Mouse (Mus musculus) myocyte (in vitro differentiated cells): ENCODE measurements around the gene Gprc5c. TPM values are rescaled to one million over a fixed set of nuclear protein-coding genes. Genes with fewer than 3 reads are reported as not detected.

ENCODE experiments used
- H3K27me3 ChIP-seq: one replicate; pipeline ENCODE4 v1.6.1; 2011; ENCODE audit not compliant: control insufficient read depth, insufficient read depth, insufficient read length
- H3K36me3 ChIP-seq: one replicate; pipeline ENCODE4 v1.6.1; 2011; ENCODE audit not compliant: control insufficient read depth, insufficient read depth
- H3K4me2 ChIP-seq: one replicate; pipeline ENCODE4 v1.6.1; 2011; ENCODE audit warnings: low read depth, control low read depth
- H3K4me3 ChIP-seq: one replicate; pipeline ENCODE4 v1.5.1; 2011; ENCODE audit warnings: mild to moderate bottlenecking, control low read depth, moderate library complexity
- H3K79me2 ChIP-seq: one replicate; pipeline ENCODE4 v1.6.1; 2011; ENCODE audit not compliant: control insufficient read depth, insufficient read depth
- H3ac ChIP-seq: one replicate; pipeline ENCODE4 v1.6.1; 2011; ENCODE audit not compliant: control insufficient read depth, insufficient read length
- CEBPB ChIP-seq: IDR thresholded peaks from 2 replicates; pipeline ENCODE4 v1.6.1; 2011; ENCODE audit warnings: mild to moderate bottlenecking, moderate library complexity; ENCODE audit not compliant: poor library complexity, insufficient read depth, severe bottlenecking
- E2F4 ChIP-seq: IDR thresholded peaks from one replicate; pipeline ENCODE4 v1.6.1; 2011; ENCODE audit warnings: mild to moderate bottlenecking, control low read depth, moderate library complexity; ENCODE audit not compliant: insufficient read depth
- MAX ChIP-seq: IDR thresholded peaks from one replicate; pipeline ENCODE4 v1.6.1; 2011; ENCODE audit warnings: low read depth, mild to moderate bottlenecking, control low read depth
- MYOD1 ChIP-seq, 3 experiments: IDR thresholded peaks; one replicate each; pipeline ENCODE4 v1.6.1; 2011; ENCODE audit warnings: control low read depth in 2 of 3, low read depth in 2 of 3, mild to moderate bottlenecking in 2 of 3, moderate library complexity in 1 of 3; ENCODE audit not compliant: insufficient read length in 2 of 3, control insufficient read depth in 1 of 3
- MYOG ChIP-seq, 3 experiments: IDR thresholded peaks; one replicate each; pipeline ENCODE4 v1.6.1; 2011; ENCODE audit warnings: control low read depth in 2 of 3, low read depth in 2 of 3, mild to moderate bottlenecking in 2 of 3; ENCODE audit not compliant: insufficient read length in 2 of 3, control insufficient read depth in 1 of 3, insufficient read depth in 1 of 3
- POLR2A ChIP-seq: IDR thresholded peaks from one replicate; pipeline ENCODE4 v1.6.1; 2011; ENCODE audit warnings: low read depth, mild to moderate bottlenecking, control low read depth, moderate library complexity; ENCODE audit not compliant: insufficient read length
- POLR2AphosphoS2 ChIP-seq: IDR thresholded peaks from one replicate; pipeline ENCODE4 v1.6.1; 2011; ENCODE audit warnings: low read depth, control low read depth; ENCODE audit not compliant: insufficient read length
- REST ChIP-seq: IDR thresholded peaks from one replicate; pipeline ENCODE4 v1.6.1; 2011; ENCODE audit warnings: mild to moderate bottlenecking, control low read depth, moderate library complexity; ENCODE audit not compliant: insufficient read depth, insufficient read length
- SRF ChIP-seq: IDR thresholded peaks from one replicate; pipeline ENCODE4 v1.6.1; 2011; ENCODE audit warnings: low read depth; ENCODE audit not compliant: control insufficient read depth, insufficient read length
- TCF12 ChIP-seq: IDR thresholded peaks from one replicate; pipeline ENCODE4 v1.6.1; 2011; ENCODE audit warnings: mild to moderate bottlenecking, control low read depth; ENCODE audit not compliant: poor library complexity, insufficient read depth, severe bottlenecking
- TCF3 ChIP-seq: IDR thresholded peaks from one replicate; pipeline ENCODE4 v1.6.1; 2011; ENCODE audit warnings: low read depth, control low read depth; ENCODE audit not compliant: insufficient read length
- USF1 ChIP-seq: IDR thresholded peaks from one replicate; pipeline ENCODE4 v1.6.1; 2011; ENCODE audit warnings: low read depth, mild to moderate bottlenecking, control low read depth, moderate library complexity
- polyA plus RNA-seq: library from polyadenylated mRNA; unstranded; fragments of >200 nt; fragmentation: generic; extraction: Trizol; gene quantifications from one replicate; pipeline ENCODE4 v1.2.1, GENCODE M21; 2012; ENCODE audit warnings: missing spikeins

Gene Gprc5c
- polyA plus RNA-seq, 1 experiment = 172 TPM

GRCm38 (mm10) chr11:114871540-114871939, 20.6 kb downstream of the Gprc5c start:
- no peak overlapping the region for H3K4me3 ChIP-seq
- no peak overlapping the region for H3ac ChIP-seq
- no peaks in the 10 kb centered on the region for H3K36me3 ChIP-seq
- no peaks in the 10 kb centered on the region for H3K79me2 ChIP-seq
- no peak for TF ChIP-seq REST
- TF ChIP-seq TCF12 = no peak
- no peak for TF ChIP-seq POLR2AphosphoS2
- TF ChIP-seq USF1 = no peak
- no peak for TF ChIP-seq SRF
- no peak for TF ChIP-seq TCF3
- TF ChIP-seq CEBPB = no peak
- TF ChIP-seq MYOD1 (IDR thresholded peaks at IDR 0.05; ENCODE audit: control insufficient read depth in 1 of 3, insufficient read length in 2 of 3, low read depth in 2 of 3) = no peak
- no peak for TF ChIP-seq MYOG (IDR thresholded peaks at IDR 0.05; ENCODE audit: control insufficient read depth in 1 of 3, insufficient read depth in 1 of 3, insufficient read length in 2 of 3, low read depth in 2 of 3)
- no peak for TF ChIP-seq POLR2A
- TF ChIP-seq MAX = no peak
- no peak for TF ChIP-seq E2F4
- H3K4me2 ChIP-seq = no peak overlapping the region
- no peaks in the 10 kb centered on the region for H3K27me3 ChIP-seq

- H3K36me3 ChIP-seq = no peaks in the 10 kb centered on the region
- TF ChIP-seq MAX (no peak), REST (no peak), TCF12 (peak; percentile 53), CEBPB (no peak), E2F4 (no peak), SRF (no peak), TCF3 (no peak), MYOD1 (IDR thresholded peaks at IDR 0.05; ENCODE audit: control insufficient read depth in 1 of 3, insufficient read length in 2 of 3, low read depth in 2 of 3) (peak; percentile 65 to 82 (median 67)), POLR2AphosphoS2 (no peak), POLR2A (no peak), MYOG (IDR thresholded peaks at IDR 0.05; ENCODE audit: control insufficient read depth in 1 of 3, insufficient read depth in 1 of 3, insufficient read length in 2 of 3, low read depth in 2 of 3) (peak; percentile 39 to 86 (median 41)), USF1 (no peak)
- H3ac ChIP-seq = no peak overlapping the region
- H3K79me2 ChIP-seq = no peaks in the 10 kb centered on the region
- no peak overlapping the region for H3K4me3 ChIP-seq
- no peaks in the 10 kb centered on the region for H3K27me3 ChIP-seq
- peak overlapping the region; percentile 18 for H3K4me2 ChIP-seq
Measured at GRCm38 (mm10) chr11:114873022-114873817, 22.3 kb downstream of the Gprc5c start.

GRCm38 (mm10) chr11:114874226-114875145, 23.5 kb downstream of the Gprc5c start:
- Histone ChIP-seq H3ac (no peak overlapping the region), H3K4me2 (no peak overlapping the region), H3K4me3 (no peak overlapping the region), H3K79me2 (no peaks in the 10 kb centered on the region), H3K36me3 (no peaks in the 10 kb centered on the region), H3K27me3 (no peaks in the 10 kb centered on the region)
- peak; percentile 72 for TF ChIP-seq POLR2AphosphoS2
- no peak for TF ChIP-seq REST

- Histone ChIP-seq H3K4me2 (no peak overlapping the region), H3K27me3 (no peaks in the 10 kb centered on the region), H3K4me3 (no peak overlapping the region), H3K36me3 (no peaks in the 10 kb centered on the region), H3K79me2 (no peaks in the 10 kb centered on the region), H3ac (no peak overlapping the region)
- TF ChIP-seq MYOD1 (IDR thresholded peaks at IDR 0.05; ENCODE audit: control insufficient read depth in 1 of 3, insufficient read length in 2 of 3, low read depth in 2 of 3) (peak in 1 of 3 experiments; percentile 64), SRF (no peak), MYOG (IDR thresholded peaks at IDR 0.05; ENCODE audit: control insufficient read depth in 1 of 3, insufficient read depth in 1 of 3, insufficient read length in 2 of 3, low read depth in 2 of 3) (peak in 1 of 3 experiments; percentile 49)
Measured at GRCm38 (mm10) chr11:114875301-114875801, 24.4 kb downstream of the Gprc5c start.

- H3K27me3 ChIP-seq = no peaks in the 10 kb centered on the region
- H3K4me2 ChIP-seq = no peak overlapping the region
- no peak overlapping the region for H3K4me3 ChIP-seq
- no peaks in the 10 kb centered on the region for H3K79me2 ChIP-seq
- no peak overlapping the region for H3ac ChIP-seq
- no peaks in the 10 kb centered on the region for H3K36me3 ChIP-seq
- TF ChIP-seq REST = no peak
- peak; percentile 66 for TF ChIP-seq POLR2AphosphoS2
Measured at GRCm38 (mm10) chr11:114876176-114876575, 25.2 kb downstream of the Gprc5c start.
